Mouse (Mus musculus): ENCODE data around the gene Pwwp2b.

Pwwp2b gene

GRCm38 (mm10) chr7:139224725-139225124 is 23.6 kb upstream of the Pwwp2b start:
- DNase-seq, result peak; percentile 64

GRCm38 (mm10) chr7:139226416-139226815 is 21.9 kb upstream of the Pwwp2b start:
- DNase-seq, result no peak

- DNase-seq, result no peak
Measured at GRCm38 (mm10) chr7:139228447-139229171, 19.7 kb upstream of the Pwwp2b start.

GRCm38 (mm10) chr7:139229837-139230236 is 18.4 kb upstream of the Pwwp2b start:
- no peak for DNase-seq

GRCm38 (mm10) chr7:139230241-139230640 is 18.0 kb upstream of the Pwwp2b start:
- no peak for DNase-seq

- DNase-seq, result peak; percentile 91
Measured at GRCm38 (mm10) chr7:139233714-139234113, 14.6 kb upstream of the Pwwp2b start.

GRCm38 (mm10) chr7:139234426-139235188 is 13.7 kb upstream of the Pwwp2b start:
- peak; percentile 76 for DNase-seq

- DNase-seq, result no peak
Measured at GRCm38 (mm10) chr7:139235651-139236358, 12.5 kb upstream of the Pwwp2b start.

GRCm38 (mm10) chr7:139239432-139239831 is 8.8 kb upstream of the Pwwp2b start:
- no peak for DNase-seq

- no peak for DNase-seq
Measured at GRCm38 (mm10) chr7:139246086-139246485, 2.2 kb upstream of the Pwwp2b start.

GRCm38 (mm10) chr7:139246931-139247880 is 1.1 kb upstream of the Pwwp2b start:
- DNase-seq, result peak; percentile 66

- DNase-seq, result no peak
Measured at GRCm38 (mm10) chr7:139248615-139249405, 528 bp downstream of the Pwwp2b start.

- DNase-seq, result no peak
Measured at GRCm38 (mm10) chr7:139249406-139250210, 1.3 kb downstream of the Pwwp2b start.

GRCm38 (mm10) chr7:139251881-139252301 is 3.6 kb downstream of the Pwwp2b start:
- DNase-seq, result peak; percentile 87

GRCm38 (mm10) chr7:139252566-139252965 is 4.3 kb downstream of the Pwwp2b start:
- no peak for DNase-seq

GRCm38 (mm10) chr7:139252986-139253385 is 4.7 kb downstream of the Pwwp2b start:
- DNase-seq, result no peak

GRCm38 (mm10) chr7:139253462-139253861 is 5.2 kb downstream of the Pwwp2b start:
- no peak for DNase-seq

GRCm38 (mm10) chr7:139254626-139255025 is 6.3 kb downstream of the Pwwp2b start:
- DNase-seq, result no peak

GRCm38 (mm10) chr7:139257752-139258542 is 9.7 kb downstream of the Pwwp2b start:
- peak; percentile 78 for DNase-seq

- no peak for DNase-seq
Measured at GRCm38 (mm10) chr7:139264337-139264736, 16.1 kb downstream of the Pwwp2b start.
